Mouse (Mus musculus) heart, embryonic 11.5 days (tissue): ENCODE data around the gene Adora2a. TPM values are rescaled to one million over a fixed set of nuclear protein-coding genes. Genes with fewer than 3 reads are reported as not detected.

ENCODE experiments used
- ATAC-seq: fragments of 200-750 bp; cut with Nextera tagmentation; replicated peaks from 2 replicates; pipeline ENCODE4 v1.8.0; 2017; ENCODE audit warnings: moderate library complexity; ENCODE audit not compliant: insufficient number of reproducible peaks, low FRiP score, low TSS enrichment
- H3K27ac ChIP-seq: fragments of 300-500 bp; sonication (generic); 2 replicates; pipeline ENCODE4 v1.5.1; 2014; ENCODE audit warnings: mild to moderate bottlenecking, low read depth, low read length
- H3K27me3 ChIP-seq: fragments of 300-500 bp; sonication (generic); 2 replicates; pipeline ENCODE4 v1.6.1; 2014; ENCODE audit warnings: mild to moderate bottlenecking, low read length, mixed read lengths; ENCODE audit not compliant: control insufficient read depth, insufficient read depth
- H3K36me3 ChIP-seq: fragments of 300-500 bp; sonication (generic); 2 replicates; pipeline ENCODE4 v1.6.1; 2014; ENCODE audit warnings: mild to moderate bottlenecking, low read length, moderate library complexity, mixed read lengths; ENCODE audit not compliant: control insufficient read depth, insufficient read depth
- H3K4me1 ChIP-seq: fragments of 300-500 bp; sonication (generic); 2 replicates; pipeline ENCODE4 v1.6.1; 2014; ENCODE audit warnings: low read length; ENCODE audit not compliant: control insufficient read depth, insufficient read depth
- H3K4me2 ChIP-seq: fragments of 300-500 bp; sonication (generic); 2 replicates; pipeline ENCODE4 v1.6.1; 2014; ENCODE audit warnings: mild to moderate bottlenecking, moderate library complexity
- H3K4me3 ChIP-seq: fragments of 300-500 bp; sonication (generic); 2 replicates; pipeline ENCODE4 v1.5.1; 2014; ENCODE audit warnings: low read depth, low read length
- H3K9ac ChIP-seq: fragments of 300-500 bp; sonication (generic); 2 replicates; pipeline ENCODE4 v1.6.1; 2014; ENCODE audit warnings: mild to moderate bottlenecking, low read depth, low read length, moderate library complexity
- H3K9me3 ChIP-seq: fragments of 300-500 bp; sonication (generic); replicated peaks from 2 replicates; pipeline ENCODE4 v1.6.1; 2016; ENCODE audit warnings: low read length; ENCODE audit not compliant: control insufficient read depth
- WGBS: fragments of 180-500 bp; shearing (Covaris S2); extraction: QIAGEN DNeasy Blood & Tissue Kit; methylation state at CpG from one replicate; pipeline ENCODE4 v1.1.7; 2014; ENCODE audit not compliant: insufficient replicate concordance; 5-methylcytosine and 5-hydroxymethylcytosine counted together
- polyA plus RNA-seq: library from polyadenylated mRNA; unstranded; fragments of >200 nt; fragmentation: Nextera tagmentation; extraction: Ambion mirVana; gene quantifications from 2 replicates; pipeline ENCODE4 v1.2.1, GENCODE M21; 2014

Adora2a gene
- polyA plus RNA-seq, 1 experiment from 2014 or later, result 4.8 TPM

GRCm38 (mm10) chr10:75316472-75316871 lies 205 bp upstream of the Adora2a start:
- Histone ChIP-seq H3K36me3 (peaks cover 4% of the 10 kb centered on the region; the same call in 1 of the 2 replicates), H3K27me3 (peaks cover 16% of the 10 kb centered on the region), H3K4me1 (peaks cover 28% of the 10 kb centered on the region), H3K9me3 (no peaks in the 10 kb centered on the region), H3K4me2 (peak overlapping the region; percentile 86), H3K27ac (no peak overlapping the region), H3K9ac (peak overlapping the region; percentile 75), H3K4me3 (peak overlapping the region; percentile 48)
- WGBS, result 7% methylated on average over 9 of the region's 9 CpGs
- ATAC-seq, result peak; percentile 6; the same call in 1 of the 2 replicates

GRCm38 (mm10) chr10:75316908-75317761 lies 458 bp downstream of the Adora2a start:
- H3K27me3 ChIP-seq, result peaks cover 16% of the 10 kb centered on the region
- H3K4me2 ChIP-seq, result peak overlapping the region; percentile 86
- H3K4me1 ChIP-seq, result peaks cover 28% of the 10 kb centered on the region
- peaks cover 4% of the 10 kb centered on the region; the same call in 1 of the 2 replicates for H3K36me3 ChIP-seq
- H3K9me3 ChIP-seq, result no peaks in the 10 kb centered on the region
- peak overlapping the region; percentile 75 for H3K9ac ChIP-seq
- peak overlapping the region; percentile 48 for H3K4me3 ChIP-seq
- WGBS, result under 1% methylated on average over 79 of the region's 81 CpGs
- H3K27ac ChIP-seq, result no peak overlapping the region
- ATAC-seq, result peak; percentile 23

- no peak overlapping the region for H3K9ac ChIP-seq
- H3K4me3 ChIP-seq, result peak overlapping the region; percentile 48; the same call in 1 of the 2 replicates
- peak overlapping the region; percentile 86 for H3K4me2 ChIP-seq
These were observed 1.5 kb downstream of the Adora2a start for GRCm38 (mm10) chr10:75318206-75318605.

GRCm38 (mm10) chr10:75320321-75320720 lies 3.6 kb downstream of the Adora2a start:
- Histone ChIP-seq H3K4me2 (no peak overlapping the region), H3K4me3 (no peak overlapping the region), H3K9me3 (no peaks in the 10 kb centered on the region), H3K27me3 (peaks cover 16% of the 10 kb centered on the region), H3K4me1 (no peaks in the 10 kb centered on the region; the same call in 1 of the 2 replicates), H3K9ac (no peak overlapping the region), H3K27ac (no peak overlapping the region), H3K36me3 (no peaks in the 10 kb centered on the region)
- no peak for ATAC-seq
- WGBS, result 45% methylated on average over 4 of the region's 4 CpGs

More at GRCm38 (mm10) chr10:75318206-75318605, 1.5 kb downstream of the Adora2a start:
- no peak overlapping the region for H3K27ac ChIP-seq
- peaks cover 19% of the 10 kb centered on the region for H3K4me1 ChIP-seq
- no peak for ATAC-seq
- no peaks in the 10 kb centered on the region for H3K9me3 ChIP-seq
- WGBS, result 72% methylated on average over 6 of the region's 6 CpGs
- H3K36me3 ChIP-seq, result no peaks in the 10 kb centered on the region
- H3K27me3 ChIP-seq, result peaks cover 16% of the 10 kb centered on the region

- Histone ChIP-seq H3K4me1 (peaks cover 3% of the 10 kb centered on the region; the same call in 1 of the 2 replicates), H3K9me3 (no peaks in the 10 kb centered on the region), H3K27ac (no peak overlapping the region), H3K27me3 (peaks cover 10% of the 10 kb centered on the region), H3K4me3 (no peak overlapping the region), H3K9ac (no peak overlapping the region), H3K4me2 (no peak overlapping the region), H3K36me3 (no peaks in the 10 kb centered on the region)
- WGBS, result 61% methylated on average over 6 of the region's 6 CpGs
- ATAC-seq, result no peak
These were observed 6.3 kb downstream of the Adora2a start for GRCm38 (mm10) chr10:75322966-75323365.

GRCm38 (mm10) chr10:75323986-75324385 lies 7.3 kb downstream of the Adora2a start:
- H3K27me3 ChIP-seq, result 0 out of 2 replicates have a peak, but pooled peaks cover 3% of the 10 kb centered on the region
- no peak overlapping the region for H3K27ac ChIP-seq
- H3K4me3 ChIP-seq, result no peak overlapping the region
- no peak overlapping the region for H3K4me2 ChIP-seq
- ATAC-seq, result no peak
- peaks cover 3% of the 10 kb centered on the region; the same call in 1 of the 2 replicates for H3K4me1 ChIP-seq
- WGBS, result 77% methylated on average over 8 of the region's 8 CpGs
- H3K9me3 ChIP-seq, result no peaks in the 10 kb centered on the region
- no peaks in the 10 kb centered on the region for H3K36me3 ChIP-seq
- H3K9ac ChIP-seq, result no peak overlapping the region

GRCm38 (mm10) chr10:75324391-75324790 lies 7.7 kb downstream of the Adora2a start:
- 67% methylated on average over 10 of the region's 10 CpGs for WGBS

GRCm38 (mm10) chr10:75325821-75326220 lies 9.1 kb downstream of the Adora2a start:
- 88% methylated on average over 23 of the region's 23 CpGs for WGBS
- no peak for ATAC-seq
- H3K36me3 ChIP-seq, result no peaks in the 10 kb centered on the region
- no peaks in the 10 kb centered on the region for H3K27me3 ChIP-seq
- H3K4me2 ChIP-seq, result no peak overlapping the region
- H3K9ac ChIP-seq, result no peak overlapping the region
- H3K4me3 ChIP-seq, result no peak overlapping the region
- no peak overlapping the region for H3K27ac ChIP-seq
- no peaks in the 10 kb centered on the region for H3K9me3 ChIP-seq
- peaks cover 3% of the 10 kb centered on the region; the same call in 1 of the 2 replicates for H3K4me1 ChIP-seq

More at GRCm38 (mm10) chr10:75324391-75324790, 7.7 kb downstream of the Adora2a start:
- H3K27me3 ChIP-seq, result 0 out of 2 replicates have a peak, but pooled peaks cover 3% of the 10 kb centered on the region
- H3K4me3 ChIP-seq, result no peak overlapping the region
- no peak overlapping the region for H3K4me2 ChIP-seq
- no peaks in the 10 kb centered on the region for H3K36me3 ChIP-seq
- peaks cover 3% of the 10 kb centered on the region; the same call in 1 of the 2 replicates for H3K4me1 ChIP-seq
- no peak overlapping the region for H3K27ac ChIP-seq
- H3K9ac ChIP-seq, result no peak overlapping the region
- no peak for ATAC-seq
- H3K9me3 ChIP-seq, result no peaks in the 10 kb centered on the region
